Mouse (Mus musculus): ENCODE measurements around the gene Qrsl1. TPM values are rescaled to one million over a fixed set of nuclear protein-coding genes. Genes with fewer than 3 reads are reported as not detected.

Gene Qrsl1
- total RNA-seq, 2 experiments from 2014 or later, result 25.8 to 33.3 TPM

DNA sequence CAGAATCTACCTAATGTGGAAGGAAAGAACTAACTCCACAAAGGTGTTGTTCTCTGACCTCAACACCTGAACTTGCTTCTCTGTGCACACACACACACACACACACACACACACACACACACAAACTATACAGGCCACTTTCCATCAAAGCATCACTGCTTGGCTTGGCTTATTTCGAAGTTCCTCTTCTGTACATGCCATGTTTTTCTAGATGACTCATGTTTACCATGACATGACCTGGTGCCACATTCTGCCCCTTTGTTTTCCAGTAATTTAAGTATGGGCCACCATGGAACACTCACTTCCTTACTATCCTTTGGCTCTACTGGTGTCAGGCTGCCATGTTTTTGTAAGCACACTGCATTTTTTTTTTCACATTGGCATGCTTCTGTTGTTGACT, 30.1 kb downstream of the Qrsl1 start:
- DNase-seq, result no peak

DNA sequence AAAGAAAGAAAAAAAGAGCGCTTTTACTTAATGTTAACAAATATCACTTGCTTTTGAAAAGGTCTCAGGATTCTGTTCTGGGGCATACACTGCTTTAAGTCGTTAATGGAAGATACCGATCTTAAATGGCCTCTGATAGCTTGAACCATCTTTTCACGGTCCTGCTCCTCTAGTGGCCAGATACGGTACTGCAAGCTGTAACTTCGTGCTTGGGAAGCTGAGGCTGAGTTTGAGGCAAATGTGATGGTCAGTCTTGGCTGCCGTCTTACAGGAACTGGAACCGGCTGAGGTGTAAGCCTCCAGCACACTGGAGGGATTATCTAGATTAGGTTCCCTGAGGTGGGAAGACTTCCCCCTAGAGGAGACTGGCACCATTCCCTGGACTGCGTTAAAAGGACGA, 30.8 kb downstream of the Qrsl1 start:
- peak in 1 of 2 experiments; percentile 55 for DNase-seq

DNA sequence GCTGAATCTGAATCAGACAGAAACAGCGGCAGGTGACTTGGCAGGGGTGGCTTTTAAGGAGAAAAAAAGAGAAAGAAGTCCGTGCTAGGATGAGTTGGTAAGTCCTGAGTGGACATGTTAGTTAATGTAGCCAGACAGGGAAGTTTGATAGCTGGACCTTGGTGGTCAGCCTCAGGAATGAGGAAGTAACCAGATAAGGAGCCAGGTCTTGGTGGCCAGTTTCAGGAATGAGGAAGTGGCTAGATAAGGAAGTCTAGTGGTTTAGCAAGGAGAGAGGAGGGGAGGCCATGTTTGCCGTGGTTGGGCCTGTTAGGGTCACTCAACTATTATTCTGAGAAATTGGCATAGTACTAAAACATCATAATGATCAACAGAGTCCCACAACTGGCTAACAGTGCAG, 45.2 kb downstream of the Qrsl1 start:
- peak in 1 of 2 experiments; percentile 9 for DNase-seq

DNA sequence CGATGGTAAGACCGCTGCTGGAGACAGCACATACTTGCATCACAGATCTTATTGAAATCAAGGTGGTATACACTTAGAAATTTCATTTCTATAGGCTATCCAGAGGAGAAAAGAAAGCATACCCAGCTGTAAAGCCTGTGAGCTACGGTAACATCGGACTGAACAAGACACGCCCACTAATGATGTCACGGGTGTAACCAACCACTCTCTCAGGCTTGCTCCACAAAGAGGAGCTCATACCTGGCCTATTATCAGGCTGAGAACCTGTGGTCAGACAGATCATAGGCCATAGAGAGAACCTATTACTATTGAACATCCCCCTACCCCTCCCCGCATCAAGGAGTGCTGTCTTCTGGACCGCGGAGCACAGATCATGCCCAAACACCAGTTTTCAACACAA, 45.6 kb downstream of the Qrsl1 start:
- no peak for DNase-seq

DNA sequence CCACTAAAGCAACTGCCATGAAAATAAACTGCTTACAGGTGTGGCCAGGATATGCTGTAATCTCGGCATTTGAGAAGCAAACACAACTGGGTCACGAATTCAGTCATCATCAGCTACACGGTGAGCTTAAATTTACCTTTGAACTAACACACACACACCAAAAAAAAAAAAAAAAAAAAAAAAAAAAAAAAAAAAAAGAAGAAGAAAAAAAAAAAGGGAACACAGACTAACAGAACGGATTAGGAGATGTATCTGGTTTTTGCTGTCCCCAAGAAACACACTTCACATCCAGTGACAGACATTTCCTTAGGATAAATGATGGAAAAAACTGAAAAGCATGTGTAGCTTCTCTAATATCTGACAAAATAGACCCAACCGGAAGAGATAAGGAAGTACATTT, 49.6 kb downstream of the Qrsl1 start:
- DNase-seq, result no peak

DNA sequence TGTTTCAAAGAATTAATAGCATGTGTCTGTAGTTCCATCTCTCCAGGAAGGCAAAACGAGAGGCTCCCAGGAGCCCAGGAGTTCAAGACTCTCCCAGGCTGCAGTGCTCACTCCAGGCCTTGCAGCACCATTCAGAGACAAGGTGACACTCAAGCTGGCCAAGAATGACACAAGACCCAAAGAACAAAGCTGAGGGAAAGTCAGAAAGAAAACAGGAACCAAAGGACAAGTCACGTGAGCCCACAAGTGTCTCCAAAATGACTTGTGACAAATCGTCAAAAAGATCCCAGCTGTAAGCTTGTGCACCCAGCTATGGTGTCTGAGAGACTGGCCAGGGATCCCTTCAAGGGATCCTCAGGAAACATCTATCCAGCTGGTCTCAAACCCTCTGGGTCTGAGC, 52.1 kb downstream of the Qrsl1 start:
- DNase-seq, result no peak

- DNase-seq, result no peak
Measured at GRCm38 (mm10) chr10:43846141-43846622, 55.4 kb downstream of the Qrsl1 start.

- no peak for DNase-seq
Measured at GRCm38 (mm10) chr10:43845442-43845841, 56.1 kb downstream of the Qrsl1 start.

DNA sequence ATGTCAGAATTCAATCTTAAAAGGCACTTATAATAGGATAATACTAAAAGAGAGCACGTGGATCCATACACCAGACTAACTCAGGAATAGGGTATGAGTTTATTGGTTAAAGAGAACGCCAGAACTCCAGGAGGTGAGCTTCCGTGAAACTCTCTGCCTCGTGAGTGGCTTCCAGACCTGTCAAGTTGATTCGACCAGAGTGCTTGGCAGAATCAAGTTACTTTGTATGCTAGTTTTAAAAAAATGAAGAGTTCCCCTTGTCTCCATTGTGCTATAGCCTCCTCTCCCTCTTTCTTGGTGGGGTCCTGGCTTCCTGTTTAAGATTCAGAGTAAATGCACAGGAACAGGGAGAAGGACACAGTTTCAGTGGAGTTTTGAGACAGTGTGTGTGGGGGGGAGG, 60.1 kb downstream of the Qrsl1 start:
- DNase-seq, result no peak

- DNase-seq, result no peak
Measured at GRCm38 (mm10) chr10:43832868-43833267, 68.7 kb downstream of the Qrsl1 start.

GRCm38 (mm10) chr10:43830251-43831018, 71.1 kb downstream of the Qrsl1 start:
- no peak for DNase-seq

DNA sequence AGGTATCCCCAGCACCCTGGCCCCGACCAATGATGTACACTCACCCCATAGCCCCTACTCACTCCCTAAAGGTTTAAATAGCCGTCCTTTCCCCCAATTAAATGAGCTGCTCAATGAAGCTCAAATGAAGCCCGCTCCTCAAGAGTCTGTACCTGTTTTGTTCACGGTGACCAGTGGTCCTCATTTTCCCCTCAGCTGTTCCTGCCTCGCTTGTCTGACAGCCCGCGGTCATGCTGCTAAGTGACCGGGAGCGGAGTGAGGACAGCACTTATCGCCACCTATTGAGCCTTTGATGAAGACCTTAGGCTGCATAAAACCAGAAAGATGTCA, 72.9 kb downstream of the Qrsl1 start:
- no peak for DNase-seq

DNA sequence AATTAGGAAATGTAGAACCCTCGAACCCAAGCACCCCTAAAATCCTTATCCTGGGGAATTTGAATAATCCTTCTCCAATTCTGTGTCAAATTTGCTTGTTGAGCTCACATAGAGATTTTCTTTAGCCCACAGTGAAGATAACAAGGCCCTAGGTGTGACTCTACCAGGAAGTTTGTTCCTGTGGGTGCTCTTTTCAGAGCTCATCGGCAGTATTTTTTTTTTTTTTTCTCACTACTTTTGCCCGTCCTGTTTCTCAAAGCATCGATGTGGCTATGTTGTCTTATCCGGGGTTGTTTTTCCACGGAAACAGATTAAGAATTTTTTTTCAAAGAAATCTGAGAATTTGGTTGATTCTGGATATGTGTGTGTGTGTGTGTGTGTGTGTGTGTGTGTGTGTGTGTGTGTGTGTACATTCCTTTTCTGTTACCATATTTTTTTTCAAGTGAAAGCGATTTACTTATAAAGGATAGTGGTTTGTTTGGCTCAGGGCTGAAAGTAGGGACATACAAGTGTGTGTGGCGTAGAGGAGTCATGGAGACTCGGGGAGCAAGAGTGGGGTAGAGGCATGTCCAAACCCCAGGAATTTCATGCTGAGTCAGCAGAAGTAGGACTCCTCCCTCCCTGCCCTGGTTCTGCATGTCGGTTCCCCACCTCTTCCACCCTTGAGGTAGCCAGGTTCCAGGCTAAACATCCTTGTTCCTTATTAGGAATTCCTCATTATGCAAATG, 73.4 kb downstream of the Qrsl1 start:
- no peak for DNase-seq

- peak in 1 of 2 experiments; percentile 7 for DNase-seq
Measured at GRCm38 (mm10) chr10:43826773-43827621, 74.5 kb downstream of the Qrsl1 start.

GRCm38 (mm10) chr10:43825696-43826095, 75.8 kb downstream of the Qrsl1 start:
- DNase-seq, result no peak

DNA sequence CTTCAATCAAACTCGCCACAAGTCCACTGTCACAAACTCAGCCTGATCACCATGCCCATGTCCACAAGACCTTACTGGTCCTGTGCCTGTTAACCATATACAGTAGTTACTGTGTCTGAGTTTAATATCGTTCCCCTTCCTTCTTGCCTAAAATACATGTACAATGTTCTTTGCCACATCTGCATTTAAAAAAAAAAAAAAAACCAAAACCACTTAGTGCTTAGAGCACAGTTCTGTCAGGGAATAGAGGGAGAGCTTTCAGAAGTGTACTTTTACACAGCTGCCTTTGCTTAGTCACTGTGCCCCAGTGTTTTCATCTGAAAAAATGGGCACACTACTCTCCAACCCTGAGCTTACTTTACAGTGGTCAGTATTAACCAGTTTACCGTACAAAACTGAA, 76.8 kb downstream of the Qrsl1 start:
- no peak for DNase-seq

Other genes with a start within 250 kb of the Qrsl1 start
- gene Rtn4ip1, start 62 bp upstream of the Qrsl1 start, total RNA-seq (2021), result 10 to 100 TPM; 66.6 to 69.8 TPM
- gene Crybg1, start 247.1 kb upstream of the Qrsl1 start, total RNA-seq (2021), result 1 to 10 TPM; 3.0 to 3.7 TPM